Mouse (Mus musculus) adrenal gland, postnatal 25 days (tissue): ENCODE measurements around the gene Lin52. TPM values are rescaled to one million over a fixed set of nuclear protein-coding genes. Genes with fewer than 3 reads are reported as not detected.
"Not testable (repeated sequence)": the region's sequence is repeated elsewhere in the genome, so short reads cannot be mapped to it uniquely, and the experiment has no call there.

Source experiments
- DNase-seq: peaks from one replicate; pipeline ENCODE4 v3.0.0; 2021; ENCODE audit warnings: mixed read lengths
- total RNA-seq: library from RNA; stranded (reverse); gene quantifications from 2 replicates; pipeline ENCODE4 v1.2.3, GENCODE M21; 2021

Lin52 gene
- total RNA-seq, 1 experiment from 2014 or later = 18.5 TPM

DNA sequence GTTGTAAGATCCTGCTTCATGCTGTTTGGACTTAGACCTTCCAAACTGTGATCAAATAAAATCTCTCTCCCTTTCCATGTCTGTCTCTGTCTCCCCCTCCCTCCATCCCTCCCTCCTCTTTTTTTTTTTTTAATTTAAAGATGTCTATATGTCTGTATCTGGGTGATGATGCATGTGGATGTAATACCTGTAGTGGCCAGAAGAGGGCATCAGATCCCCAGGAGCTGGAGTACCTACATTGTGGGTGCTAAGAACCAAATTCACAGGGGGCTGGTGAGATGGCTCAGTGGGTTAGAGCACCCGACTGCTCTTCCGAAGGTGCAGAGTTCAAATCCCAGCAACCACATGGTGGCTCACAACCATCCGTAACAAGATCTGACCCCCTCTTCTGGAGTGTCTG, 88.3 kb downstream of the Lin52 start:
- DNase-seq = not testable (repeated sequence)

- no peak for DNase-seq
Measured at GRCm38 (mm10) chr12:84541391-84541958, 90.3 kb downstream of the Lin52 start.

GRCm38 (mm10) chr12:84546028-84546427, 94.8 kb downstream of the Lin52 start:
- peak; percentile 70 for DNase-seq

- DNase-seq = no peak
Measured at GRCm38 (mm10) chr12:84546577-84547085, 95.4 kb downstream of the Lin52 start.

GRCm38 (mm10) chr12:84548251-84548650, 97.0 kb downstream of the Lin52 start:
- no peak for DNase-seq

- DNase-seq = no peak
Measured at GRCm38 (mm10) chr12:84555218-84555617, 104.0 kb downstream of the Lin52 start.

DNA sequence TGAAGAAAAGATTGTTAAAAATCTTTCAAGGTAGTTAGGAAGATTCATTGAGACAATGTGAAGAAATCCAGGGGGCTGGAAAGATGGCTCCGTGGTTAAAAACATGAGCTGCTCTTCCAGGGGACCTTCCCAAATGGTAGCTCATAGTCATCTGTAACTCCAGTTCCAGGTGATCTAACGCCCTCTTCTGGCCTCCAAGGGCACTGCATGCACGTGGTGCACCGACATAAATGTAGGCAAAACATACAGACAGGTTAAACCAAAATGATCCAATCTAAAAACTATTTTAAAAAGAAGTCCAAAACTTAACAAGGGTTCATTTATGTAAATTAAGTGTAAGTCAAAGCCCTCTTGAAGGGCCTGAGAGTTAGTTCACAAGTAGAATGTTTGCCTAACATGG, 111.3 kb downstream of the Lin52 start:
- DNase-seq = no peak

DNA sequence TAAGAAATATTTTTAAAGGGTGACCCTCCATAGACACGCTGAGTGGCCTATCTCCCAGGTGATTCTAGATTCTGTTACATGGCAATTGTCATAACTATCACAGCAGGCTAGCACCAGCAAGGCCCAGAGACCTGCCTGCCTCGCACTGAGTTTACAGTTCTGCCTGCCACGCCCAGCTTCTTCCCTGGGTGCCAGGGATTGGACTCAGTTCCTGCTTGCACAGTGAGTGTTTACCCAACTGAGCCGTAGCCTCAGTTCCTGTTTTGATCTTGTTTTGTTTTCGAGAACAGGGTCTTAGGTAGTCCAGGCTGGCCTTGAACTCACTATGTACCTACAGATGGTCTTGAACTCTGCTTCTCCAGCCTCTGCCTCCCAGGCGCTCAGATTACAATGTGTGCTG, 116.4 kb downstream of the Lin52 start:
- DNase-seq = no peak

- no peak for DNase-seq
Measured at GRCm38 (mm10) chr12:84569336-84569970, 118.2 kb downstream of the Lin52 start, which contains the start of gene Vsx2. Gene Vsx2 (plus strand): TSS chr12:84569762.

DNA sequence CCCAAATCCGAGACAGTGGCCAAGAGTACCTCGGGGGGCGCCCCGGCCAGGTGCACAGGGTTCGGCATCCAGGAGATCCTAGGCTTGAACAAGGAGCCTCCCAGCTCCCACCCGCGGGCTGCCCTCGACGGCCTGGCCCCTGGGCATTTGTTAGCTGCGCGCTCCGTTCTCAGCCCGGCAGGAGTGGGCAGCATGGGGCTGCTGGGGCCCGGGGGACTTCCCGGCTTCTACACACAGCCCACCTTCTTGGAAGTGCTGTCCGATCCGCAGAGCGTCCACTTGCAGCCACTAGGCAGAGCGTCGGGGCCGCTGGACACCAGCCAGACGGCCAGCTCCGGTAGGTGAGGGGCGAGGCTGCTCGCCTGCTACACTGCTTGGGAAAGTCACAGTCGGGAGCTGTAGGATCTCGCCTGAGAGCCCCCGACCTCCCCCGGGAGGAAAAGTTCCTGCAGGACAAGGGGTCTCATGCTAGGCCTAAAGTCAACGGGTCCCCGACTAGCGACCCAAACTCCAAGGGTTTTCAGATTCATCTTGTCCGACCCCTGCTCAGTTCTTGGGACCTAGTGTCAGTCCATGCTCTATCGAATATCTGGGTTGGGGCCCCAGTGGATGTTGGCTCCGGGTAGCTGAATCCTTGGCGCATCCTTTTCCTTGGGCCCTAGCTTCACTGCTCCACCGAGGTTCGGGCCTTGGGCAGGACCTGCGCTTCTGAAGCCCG, 118.9 kb downstream of the Lin52 start:
- no peak for DNase-seq

DNA sequence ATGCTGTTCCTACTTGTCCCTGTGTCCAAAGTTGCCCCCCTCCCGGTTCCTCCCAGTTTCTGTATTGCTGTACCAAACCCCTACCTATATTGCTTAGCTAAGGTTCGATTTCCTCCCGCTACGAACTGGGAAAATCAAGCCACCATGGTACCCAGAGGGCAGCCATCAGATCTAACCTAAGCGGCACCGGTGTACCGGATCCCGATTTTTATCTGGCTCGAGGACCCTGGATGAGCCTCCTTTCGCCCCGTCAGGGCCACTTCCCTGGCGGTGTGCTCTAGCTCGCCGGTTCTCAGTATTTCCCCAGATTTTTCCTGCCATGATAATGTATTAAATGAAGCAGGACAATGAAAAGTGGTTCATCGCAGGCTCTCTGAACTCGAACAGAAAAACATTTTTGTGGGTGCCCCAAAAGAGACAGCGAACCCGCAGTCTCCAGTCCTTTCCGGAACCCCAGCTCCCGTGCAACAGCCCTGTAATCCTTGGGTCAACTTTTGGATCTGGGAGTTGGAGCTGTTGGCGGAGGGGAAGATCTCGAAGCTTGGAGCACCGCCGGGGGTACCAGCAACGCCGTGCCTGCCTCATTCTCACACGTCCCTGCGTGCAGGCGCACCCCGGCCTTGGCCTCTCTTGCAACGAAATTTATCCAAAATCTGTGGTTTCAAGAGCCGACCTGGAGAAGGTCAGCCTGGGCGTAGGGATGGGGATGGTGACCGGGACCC, 119.6 kb downstream of the Lin52 start:
- peak; percentile 11 for DNase-seq

GRCm38 (mm10) chr12:84571466-84572340, 120.5 kb downstream of the Lin52 start:
- no peak for DNase-seq

- no peak for DNase-seq
Measured at GRCm38 (mm10) chr12:84572341-84572720, 121.1 kb downstream of the Lin52 start.

GRCm38 (mm10) chr12:84573094-84573493, 121.9 kb downstream of the Lin52 start:
- DNase-seq = no peak

DNA sequence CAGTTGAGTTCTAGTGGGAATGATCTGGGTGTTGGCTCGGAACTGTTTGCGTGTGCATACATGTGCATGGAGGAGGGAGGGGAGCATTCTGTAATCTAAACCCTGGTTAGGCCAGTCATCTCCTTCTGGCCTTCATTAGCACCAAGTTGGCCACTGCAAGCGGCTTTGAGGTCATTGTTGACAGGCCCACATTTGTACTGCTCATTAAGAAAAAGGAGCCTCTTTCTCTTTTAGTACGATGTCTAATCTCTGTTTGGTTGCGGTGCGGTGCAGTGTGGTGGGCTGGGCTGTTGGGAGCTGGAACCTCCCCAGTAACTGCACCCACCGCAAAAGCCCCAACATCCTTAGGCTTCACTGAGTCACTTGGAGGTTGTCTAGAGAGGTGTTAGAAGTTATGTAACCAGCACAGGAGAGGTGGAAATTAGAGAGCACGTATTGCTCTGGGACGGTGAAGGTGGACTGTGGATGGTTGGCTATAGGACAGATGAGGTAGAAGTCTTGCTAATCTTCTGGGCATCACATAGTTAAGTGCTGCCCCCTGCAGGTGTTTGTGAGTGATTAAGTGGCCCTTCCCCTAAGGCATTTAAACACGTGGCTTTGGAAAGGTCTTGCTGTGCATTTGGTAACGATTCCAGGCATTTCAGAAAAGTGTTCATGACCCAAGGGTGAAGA, 126.7 kb downstream of the Lin52 start:
- DNase-seq = no peak

- DNase-seq = peak; percentile 35
Measured at GRCm38 (mm10) chr12:84578440-84578770, 127.2 kb downstream of the Lin52 start.

DNA sequence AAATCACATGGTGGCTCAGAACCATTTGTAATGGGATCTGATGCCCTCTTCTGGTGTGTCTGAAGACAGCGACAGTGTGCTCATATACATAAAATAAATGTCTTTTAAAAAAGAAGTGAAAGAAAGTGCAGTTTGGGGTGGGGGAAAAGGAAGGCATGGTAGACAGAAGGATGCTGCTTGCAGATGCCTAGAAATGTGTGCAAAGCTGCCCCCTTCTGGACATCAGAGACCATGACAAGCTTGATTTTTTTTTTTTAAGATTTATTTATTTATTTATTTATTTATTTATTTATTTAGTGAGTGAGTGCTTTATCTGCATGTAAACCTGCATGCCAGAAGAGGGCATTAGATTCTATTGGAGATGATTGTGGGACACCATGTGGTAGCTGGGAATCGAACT, 130.1 kb downstream of the Lin52 start:
- DNase-seq = no peak

DNA sequence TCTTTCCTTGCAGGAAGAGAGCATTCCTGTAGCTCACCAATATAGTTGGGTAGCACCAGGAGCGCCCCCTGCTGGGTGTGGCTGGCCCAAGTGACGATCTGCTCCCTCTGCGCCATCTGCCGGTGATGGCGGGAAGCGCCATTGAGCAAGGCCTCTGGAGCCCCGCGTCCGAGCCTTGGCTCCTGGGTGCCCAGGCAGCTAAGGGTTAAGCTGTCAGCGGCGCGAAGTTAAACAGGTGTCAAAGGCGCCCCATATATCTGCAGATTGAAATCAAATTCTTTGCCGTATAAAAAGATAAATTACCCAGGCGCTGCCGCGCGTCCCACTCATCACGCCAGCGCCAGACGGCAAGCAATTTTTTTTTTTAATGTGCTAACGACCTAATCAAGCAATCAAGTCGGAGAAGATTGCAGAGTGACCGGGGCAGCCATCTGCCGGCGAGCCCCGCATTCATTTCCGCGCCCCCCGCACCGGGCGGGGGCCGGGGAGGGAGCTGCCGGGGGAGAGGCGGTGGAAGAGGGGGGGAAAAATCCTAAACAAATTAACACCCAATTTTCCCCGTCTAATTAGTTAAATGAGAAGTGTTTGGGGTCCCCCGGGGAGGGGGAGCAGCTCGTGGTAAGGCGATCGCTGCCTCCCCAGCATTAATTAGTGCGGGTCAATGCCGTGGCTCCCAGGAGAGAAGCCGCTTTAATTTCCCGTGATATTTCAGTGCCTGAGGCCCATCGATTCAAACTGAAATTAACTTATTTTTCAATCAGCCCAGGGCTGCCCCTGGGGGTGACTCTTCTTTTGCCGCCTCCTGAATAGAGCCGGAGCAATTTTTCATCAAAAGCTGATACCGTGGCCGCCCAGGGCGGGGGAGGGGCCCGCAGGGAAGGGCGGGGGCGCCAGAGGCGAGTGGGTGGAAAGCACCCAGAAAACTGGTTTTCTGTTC, 138.9 kb downstream of the Lin52 start:
- DNase-seq = peak; percentile 96
